In the genomic region with DNA sequence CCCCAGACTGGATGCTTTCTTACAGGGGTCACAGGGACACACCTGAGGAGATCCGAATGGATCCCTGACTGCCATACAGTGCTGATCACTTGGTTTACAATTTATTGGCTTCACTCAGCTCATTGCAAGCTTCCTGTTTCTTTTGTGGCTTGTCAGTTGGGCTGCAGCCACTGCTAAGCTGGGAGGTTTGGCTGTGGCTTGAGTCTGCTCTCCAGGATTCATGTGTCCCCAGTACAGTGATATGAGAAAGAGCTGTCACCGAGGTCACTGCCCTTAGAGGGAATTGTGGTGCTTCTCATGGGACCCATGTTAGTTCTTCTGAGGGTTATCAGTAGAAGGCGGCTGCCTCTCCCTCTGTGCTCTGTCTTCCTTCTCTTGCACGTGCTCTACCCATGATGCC, we compare ENCODE assay signal across 16 mouse cellular contexts.
"Had no signal": no experiment of that assay in that cellular context is flagged by ENCODE, and none has a peak within 500 bp of the region (broad histone marks: within the 10 kb centered on the region; RNA-seq: fewer than 3 reads in every experiment).

No protein-coding gene starts in this region.

- DNase-seq: kidney, adult 9 months; kidney, postnatal 36 days; layer of hippocampus, adult 9-11 months; layer of hippocampus, postnatal 36 days; lung, adult 18-20 months; lung, postnatal 36 days; midbrain, embryonic 14.5 days; right cerebral cortex, adult 18-20 months; thymus, adult 18-20 months; thymus, postnatal 14 days had no signal

- H3K36me3 ChIP-seq: limb, embryonic 15.5 days; neural tube, embryonic 15.5 days had no signal

- H3K9me3 ChIP-seq: limb, embryonic 15.5 days; neural tube, embryonic 15.5 days had no signal

- H3K27ac ChIP-seq: kidney, postnatal 0 days; limb, embryonic 15.5 days; liver, embryonic 14.5 days; neural tube, embryonic 15.5 days; stomach, postnatal 0 days had no signal

- H3K27me3 ChIP-seq: neural tube, embryonic 15.5 days had no signal

- H3K4me3 ChIP-seq: limb, embryonic 15.5 days; myocyte; neural tube, embryonic 15.5 days had no signal

- H3K9ac ChIP-seq: limb, embryonic 15.5 days; liver, embryonic 14.5 days; neural tube, embryonic 15.5 days had no signal

- H3K4me2 ChIP-seq: limb, embryonic 15.5 days; neural tube, embryonic 15.5 days had no signal
